Mouse (Mus musculus) small intestine, adult 2 months (tissue): ENCODE data around the gene Gramd2.

ENCODE experiments used
- CTCF ChIP-seq: fragments of 200-500 bp; IDR thresholded peaks from 2 replicates; pipeline ENCODE4 v1.5.1; 2012; ENCODE audit warnings: low read depth, mild to moderate bottlenecking, control low read depth, inconsistent platforms, low read length, moderate library complexity, mixed read lengths; ENCODE audit not compliant: insufficient replicate concordance, insufficient read length; ENCODE audit errors: extremely low read depth
- POLR2A ChIP-seq: fragments of 200-500 bp; IDR thresholded peaks from 2 replicates; pipeline ENCODE4 v1.6.1; 2012; ENCODE audit warnings: low read depth, mild to moderate bottlenecking, control low read depth, inconsistent platforms, low read length, moderate library complexity

DNA sequence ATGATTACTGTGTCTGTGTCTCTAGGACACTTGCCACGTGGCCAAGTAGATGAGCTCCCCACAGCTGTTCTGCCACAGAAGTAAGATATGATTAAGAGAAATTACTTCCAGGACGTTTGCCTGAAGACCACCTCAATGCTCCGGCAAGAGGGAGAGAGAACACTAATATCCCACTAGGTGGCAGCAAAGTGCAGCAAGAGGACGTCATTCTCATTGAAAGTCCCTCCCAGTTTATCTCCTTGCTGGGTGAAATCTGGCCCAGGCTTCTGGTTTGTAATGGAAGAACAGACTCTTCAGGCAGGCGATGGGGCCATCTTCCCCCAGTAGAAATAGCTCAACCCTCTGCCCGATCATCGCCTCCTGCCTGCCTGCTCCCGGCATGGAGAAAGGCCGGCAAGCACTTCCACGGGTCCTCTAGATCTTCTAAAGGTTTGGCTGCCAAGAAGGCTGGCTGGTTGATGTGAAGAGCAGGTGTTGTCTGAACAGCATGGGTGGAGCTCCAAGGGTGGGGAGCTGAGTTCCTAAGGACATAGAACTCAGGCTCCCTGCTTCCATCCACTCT is 43.2 kb downstream of the Gramd2 start:
- peak; percentile 69; the same call in 1 of the 2 replicates for TF ChIP-seq CTCF
- TF ChIP-seq POLR2A = no peak
